Mouse (Mus musculus) myocyte (in vitro differentiated cells): ENCODE measurements around the gene Drg2.
A peak's percentile ranks its signal among the peaks of the same experiment; 100 is the strongest.

Experiments used
- CEBPB ChIP-seq: IDR thresholded peaks from 2 replicates; pipeline ENCODE4 v1.6.1; 2011; ENCODE audit warnings: mild to moderate bottlenecking, moderate library complexity; ENCODE audit not compliant: poor library complexity, insufficient read depth, severe bottlenecking
- E2F4 ChIP-seq: IDR thresholded peaks from one replicate; pipeline ENCODE4 v1.6.1; 2011; ENCODE audit warnings: mild to moderate bottlenecking, control low read depth, moderate library complexity; ENCODE audit not compliant: insufficient read depth
- MAX ChIP-seq: IDR thresholded peaks from one replicate; pipeline ENCODE4 v1.6.1; 2011; ENCODE audit warnings: low read depth, mild to moderate bottlenecking, control low read depth
- MYOD1 ChIP-seq, 3 experiments: IDR thresholded peaks; one replicate each; pipeline ENCODE4 v1.6.1; 2011; ENCODE audit warnings: control low read depth in 2 of 3, low read depth in 2 of 3, mild to moderate bottlenecking in 2 of 3, moderate library complexity in 1 of 3; ENCODE audit not compliant: insufficient read length in 2 of 3, control insufficient read depth in 1 of 3
- MYOG ChIP-seq, 3 experiments: IDR thresholded peaks; one replicate each; pipeline ENCODE4 v1.6.1; 2011; ENCODE audit warnings: control low read depth in 2 of 3, low read depth in 2 of 3, mild to moderate bottlenecking in 2 of 3; ENCODE audit not compliant: insufficient read length in 2 of 3, control insufficient read depth in 1 of 3, insufficient read depth in 1 of 3
- POLR2A ChIP-seq: IDR thresholded peaks from one replicate; pipeline ENCODE4 v1.6.1; 2011; ENCODE audit warnings: low read depth, mild to moderate bottlenecking, control low read depth, moderate library complexity; ENCODE audit not compliant: insufficient read length
- POLR2AphosphoS2 ChIP-seq: IDR thresholded peaks from one replicate; pipeline ENCODE4 v1.6.1; 2011; ENCODE audit warnings: low read depth, control low read depth; ENCODE audit not compliant: insufficient read length
- REST ChIP-seq: IDR thresholded peaks from one replicate; pipeline ENCODE4 v1.6.1; 2011; ENCODE audit warnings: mild to moderate bottlenecking, control low read depth, moderate library complexity; ENCODE audit not compliant: insufficient read depth, insufficient read length
- SRF ChIP-seq: IDR thresholded peaks from one replicate; pipeline ENCODE4 v1.6.1; 2011; ENCODE audit warnings: low read depth; ENCODE audit not compliant: control insufficient read depth, insufficient read length
- TCF12 ChIP-seq: IDR thresholded peaks from one replicate; pipeline ENCODE4 v1.6.1; 2011; ENCODE audit warnings: mild to moderate bottlenecking, control low read depth; ENCODE audit not compliant: poor library complexity, insufficient read depth, severe bottlenecking
- TCF3 ChIP-seq: IDR thresholded peaks from one replicate; pipeline ENCODE4 v1.6.1; 2011; ENCODE audit warnings: low read depth, control low read depth; ENCODE audit not compliant: insufficient read length
- USF1 ChIP-seq: IDR thresholded peaks from one replicate; pipeline ENCODE4 v1.6.1; 2011; ENCODE audit warnings: low read depth, mild to moderate bottlenecking, control low read depth, moderate library complexity

- TF ChIP-seq POLR2A: peak; percentile 89
- TF ChIP-seq MYOD1 (IDR thresholded peaks at IDR 0.05; ENCODE audit: control insufficient read depth in 1 of 3, insufficient read length in 2 of 3, low read depth in 2 of 3): no peak
- TF ChIP-seq CEBPB: no peak
- TF ChIP-seq MYOG (IDR thresholded peaks at IDR 0.05; ENCODE audit: control insufficient read depth in 1 of 3, insufficient read depth in 1 of 3, insufficient read length in 2 of 3, low read depth in 2 of 3): peak in 2 of 3 experiments; percentile 49 to 69
- peak; percentile 79 for TF ChIP-seq USF1
- no peak for TF ChIP-seq SRF
- TF ChIP-seq MAX: peak; percentile 77
- no peak for TF ChIP-seq TCF3
- peak; percentile 13 for TF ChIP-seq E2F4
- peak; percentile 81 for TF ChIP-seq POLR2AphosphoS2
- TF ChIP-seq TCF12: no peak
- TF ChIP-seq REST: no peak
Observed at GRCm38 (mm10) chr11:60454080-60454744, at the start of gene Drg2.
